Mouse (Mus musculus): ENCODE results near the gene Abi3bp.
A peak's percentile ranks its signal among the peaks of the same experiment; 100 is the strongest.

Abi3bp gene

GRCm38 (mm10) chr16:56503941-56504340, 26.3 kb downstream of the Abi3bp start:
- no peak for ATAC-seq (ENCODE audit: low TSS enrichment)

GRCm38 (mm10) chr16:56518024-56518423, 40.3 kb downstream of the Abi3bp start:
- ATAC-seq (ENCODE audit: low TSS enrichment), result no peak

GRCm38 (mm10) chr16:56524359-56524758, 46.7 kb downstream of the Abi3bp start:
- no peak for ATAC-seq (ENCODE audit: low TSS enrichment)

- no peak for ATAC-seq (ENCODE audit: low TSS enrichment)
Observed at GRCm38 (mm10) chr16:56526482-56526881, 48.8 kb downstream of the Abi3bp start.

- no peak for ATAC-seq (ENCODE audit: low TSS enrichment)
Observed at GRCm38 (mm10) chr16:56528079-56528688, 50.5 kb downstream of the Abi3bp start.

- no peak for ATAC-seq (ENCODE audit: low TSS enrichment)
Observed at GRCm38 (mm10) chr16:56579536-56579935, 101.9 kb downstream of the Abi3bp start.

- no peak for ATAC-seq (ENCODE audit: low TSS enrichment)
Observed at GRCm38 (mm10) chr16:56593581-56593980, 115.9 kb downstream of the Abi3bp start.

- peak; percentile 90 for ATAC-seq (ENCODE audit: low TSS enrichment)
Observed at GRCm38 (mm10) chr16:56594866-56595265, 117.2 kb downstream of the Abi3bp start.

- no peak for ATAC-seq (ENCODE audit: low TSS enrichment)
Observed at GRCm38 (mm10) chr16:56598427-56598826, 120.7 kb downstream of the Abi3bp start.

GRCm38 (mm10) chr16:56602394-56602793, 124.7 kb downstream of the Abi3bp start:
- ATAC-seq (ENCODE audit: low TSS enrichment), result no peak; the same call in 1 of the 2 replicates

- no peak for ATAC-seq (ENCODE audit: low TSS enrichment)
Observed at GRCm38 (mm10) chr16:56610572-56610971, 132.9 kb downstream of the Abi3bp start.

GRCm38 (mm10) chr16:56611096-56611867, 133.6 kb downstream of the Abi3bp start:
- no peak for ATAC-seq (ENCODE audit: low TSS enrichment)

GRCm38 (mm10) chr16:56638544-56638943, 160.9 kb downstream of the Abi3bp start:
- no peak for ATAC-seq (ENCODE audit: low TSS enrichment)

GRCm38 (mm10) chr16:56645251-56645650, 167.6 kb downstream of the Abi3bp start:
- no peak for ATAC-seq (ENCODE audit: low TSS enrichment)

GRCm38 (mm10) chr16:56646382-56647172, 168.9 kb downstream of the Abi3bp start:
- no peak for ATAC-seq (ENCODE audit: low TSS enrichment)

- ATAC-seq (ENCODE audit: low TSS enrichment), result no peak
Observed at GRCm38 (mm10) chr16:56655193-56655910, 177.7 kb downstream of the Abi3bp start.

GRCm38 (mm10) chr16:56658866-56659265, 181.2 kb downstream of the Abi3bp start:
- no peak for ATAC-seq (ENCODE audit: low TSS enrichment)

GRCm38 (mm10) chr16:56669520-56669919, 191.8 kb downstream of the Abi3bp start:
- no peak for ATAC-seq (ENCODE audit: low TSS enrichment)

- ATAC-seq (ENCODE audit: low TSS enrichment), result no peak
Observed at GRCm38 (mm10) chr16:56670941-56671340, 193.3 kb downstream of the Abi3bp start.

- no peak for ATAC-seq (ENCODE audit: low TSS enrichment)
Observed at GRCm38 (mm10) chr16:56673420-56673819, 195.7 kb downstream of the Abi3bp start.

GRCm38 (mm10) chr16:56677146-56677545, 199.5 kb downstream of the Abi3bp start:
- ATAC-seq (ENCODE audit: low TSS enrichment), result peak; percentile 99

All from frontal cortex, adult (tissue).